Mouse (Mus musculus): ENCODE data around the gene Atp1b1. TPM values are rescaled to one million over a fixed set of nuclear protein-coding genes. Genes with fewer than 3 reads are reported as not detected.

Atp1b1 gene
- total and polyA plus RNA-seq, 2 experiments from 2014 or later, result 175 to 308 TPM

- Histone ChIP-seq H3K27me3 (ENCODE audit: control insufficient read depth, insufficient read depth, low read length) (no peaks in the 10 kb centered on the region), H3K4me3 (ENCODE audit: low read depth, low read length) (no peak overlapping the region), H3K4me2 (ENCODE audit: low read depth, low read length) (no peak overlapping the region), H3K9ac (replicated peaks; ENCODE audit: low read depth, low read length) (no peak overlapping the region), H3K27ac (ENCODE audit: low read depth) (peak overlapping the region; percentile 43; the same call in 1 of the 2 replicates), H3K36me3 (replicated peaks; ENCODE audit: control insufficient read depth, insufficient read depth, low read length) (no peaks in the 10 kb centered on the region), H3K4me1 (ENCODE audit: control insufficient read depth, insufficient read depth) (no peaks in the 10 kb centered on the region), H3K9me3 (replicated peaks; ENCODE audit: control insufficient read depth, low read length) (no peaks in the 10 kb centered on the region)
- WGBS, result 74% methylated on average over 12 of the region's 12 CpGs
- ATAC-seq (ENCODE audit: insufficient read depth, low read depth) (no peak), DNase-seq (ENCODE audit: low spot score) (no peak)
- no peak for TF ChIP-seq EP300 (IDR thresholded peaks at IDR 0.05; ENCODE audit: low read depth)
- TF ChIP-seq CTCF (IDR thresholded peaks at IDR 0.05; ENCODE audit: low read depth), result no peak
Observed at GRCm38 (mm10) chr1:164416692-164417394, 41.3 kb downstream of the Atp1b1 start.

GRCm38 (mm10) chr1:164415347-164415751 lies 42.8 kb downstream of the Atp1b1 start:
- ATAC-seq (ENCODE audit: insufficient read depth, low read depth) (no peak), DNase-seq (ENCODE audit: low spot score) (no peak)
- TF ChIP-seq CTCF (IDR thresholded peaks at IDR 0.05; ENCODE audit: low read depth) (no peak), EP300 (IDR thresholded peaks at IDR 0.05; ENCODE audit: low read depth) (no peak)
- WGBS, result 84% methylated on average over 2 of the region's 2 CpGs
- H3K4me3 ChIP-seq (ENCODE audit: low read depth, low read length), result no peak overlapping the region
- H3K4me2 ChIP-seq (ENCODE audit: low read depth, low read length), result no peak overlapping the region
- H3K27ac ChIP-seq (ENCODE audit: low read depth), result no peak overlapping the region
- no peaks in the 10 kb centered on the region for H3K36me3 ChIP-seq (replicated peaks; ENCODE audit: control insufficient read depth, insufficient read depth, low read length)
- H3K9me3 ChIP-seq (replicated peaks; ENCODE audit: control insufficient read depth, low read length), result no peaks in the 10 kb centered on the region
- no peaks in the 10 kb centered on the region for H3K27me3 ChIP-seq (ENCODE audit: control insufficient read depth, insufficient read depth, low read length)
- no peak overlapping the region for H3K9ac ChIP-seq (replicated peaks; ENCODE audit: low read depth, low read length)
- no peaks in the 10 kb centered on the region for H3K4me1 ChIP-seq (ENCODE audit: control insufficient read depth, insufficient read depth)

GRCm38 (mm10) chr1:164413608-164414007 lies 44.5 kb downstream of the Atp1b1 start:
- WGBS, result 87% methylated on average over 11 of the region's 11 CpGs
- H3K4me3 ChIP-seq (ENCODE audit: low read depth, low read length), result no peak overlapping the region
- DNase-seq (ENCODE audit: low spot score), result no peak
- no peak for ATAC-seq (ENCODE audit: insufficient read depth, low read depth)
- H3K9me3 ChIP-seq (replicated peaks; ENCODE audit: control insufficient read depth, low read length), result no peaks in the 10 kb centered on the region
- no peaks in the 10 kb centered on the region for H3K27me3 ChIP-seq (ENCODE audit: control insufficient read depth, insufficient read depth, low read length)
- no peaks in the 10 kb centered on the region for H3K4me1 ChIP-seq (ENCODE audit: control insufficient read depth, insufficient read depth)
- no peak overlapping the region for H3K27ac ChIP-seq (ENCODE audit: low read depth)
- H3K9ac ChIP-seq (replicated peaks; ENCODE audit: low read depth, low read length), result no peak overlapping the region
- TF ChIP-seq CTCF (IDR thresholded peaks at IDR 0.05; ENCODE audit: low read depth) (no peak), EP300 (IDR thresholded peaks at IDR 0.05; ENCODE audit: low read depth) (no peak)
- no peak overlapping the region for H3K4me2 ChIP-seq (ENCODE audit: low read depth, low read length)
- no peaks in the 10 kb centered on the region for H3K36me3 ChIP-seq (replicated peaks; ENCODE audit: control insufficient read depth, insufficient read depth, low read length)

- no peaks in the 10 kb centered on the region for H3K9me3 ChIP-seq (replicated peaks; ENCODE audit: control insufficient read depth, low read length)
- no peak for ATAC-seq (ENCODE audit: insufficient read depth, low read depth)
- TF ChIP-seq CTCF (IDR thresholded peaks at IDR 0.05; ENCODE audit: low read depth), result no peak
- TF ChIP-seq EP300 (IDR thresholded peaks at IDR 0.05; ENCODE audit: low read depth), result no peak
- no peaks in the 10 kb centered on the region for H3K36me3 ChIP-seq (replicated peaks; ENCODE audit: control insufficient read depth, insufficient read depth, low read length)
- H3K27ac ChIP-seq (ENCODE audit: low read depth), result no peak overlapping the region
- H3K4me1 ChIP-seq (ENCODE audit: control insufficient read depth, insufficient read depth), result no peaks in the 10 kb centered on the region
- WGBS, result 78% methylated on average over 9 of the region's 9 CpGs
- no peak overlapping the region for H3K4me2 ChIP-seq (ENCODE audit: low read depth, low read length)
- DNase-seq (ENCODE audit: low spot score), result no peak
- no peaks in the 10 kb centered on the region for H3K27me3 ChIP-seq (ENCODE audit: control insufficient read depth, insufficient read depth, low read length)
- H3K9ac ChIP-seq (replicated peaks; ENCODE audit: low read depth, low read length), result no peak overlapping the region
- H3K4me3 ChIP-seq (ENCODE audit: low read depth, low read length), result no peak overlapping the region
Observed at GRCm38 (mm10) chr1:164412906-164413305, 45.2 kb downstream of the Atp1b1 start.

- H3K4me2 ChIP-seq (ENCODE audit: low read depth, low read length), result no peak overlapping the region
- H3K27ac ChIP-seq (ENCODE audit: low read depth), result no peak overlapping the region
- WGBS, result 92% methylated on average over 7 of the region's 7 CpGs
- H3K36me3 ChIP-seq (replicated peaks; ENCODE audit: control insufficient read depth, insufficient read depth, low read length), result no peaks in the 10 kb centered on the region
- ATAC-seq (ENCODE audit: insufficient read depth, low read depth), result no peak
- no peak for DNase-seq (ENCODE audit: low spot score)
- no peak overlapping the region for H3K4me3 ChIP-seq (ENCODE audit: low read depth, low read length)
- H3K27me3 ChIP-seq (ENCODE audit: control insufficient read depth, insufficient read depth, low read length), result no peaks in the 10 kb centered on the region
- H3K4me1 ChIP-seq (ENCODE audit: control insufficient read depth, insufficient read depth), result peaks cover 3% of the 10 kb centered on the region; the same call in 1 of the 2 replicates
- no peak overlapping the region for H3K9ac ChIP-seq (replicated peaks; ENCODE audit: low read depth, low read length)
- no peaks in the 10 kb centered on the region for H3K9me3 ChIP-seq (replicated peaks; ENCODE audit: control insufficient read depth, low read length)
- TF ChIP-seq CTCF (IDR thresholded peaks at IDR 0.05; ENCODE audit: low read depth), result no peak
- no peak for TF ChIP-seq EP300 (IDR thresholded peaks at IDR 0.05; ENCODE audit: low read depth)
Observed at GRCm38 (mm10) chr1:164411306-164411705, 46.8 kb downstream of the Atp1b1 start.

GRCm38 (mm10) chr1:164408655-164409054 lies 49.5 kb downstream of the Atp1b1 start:
- Histone ChIP-seq H3K4me3 (ENCODE audit: low read depth, low read length) (no peak overlapping the region), H3K9ac (replicated peaks; ENCODE audit: low read depth, low read length) (no peak overlapping the region), H3K36me3 (replicated peaks; ENCODE audit: control insufficient read depth, insufficient read depth, low read length) (no peaks in the 10 kb centered on the region), H3K27ac (ENCODE audit: low read depth) (no peak overlapping the region), H3K9me3 (replicated peaks; ENCODE audit: control insufficient read depth, low read length) (no peaks in the 10 kb centered on the region), H3K4me1 (ENCODE audit: control insufficient read depth, insufficient read depth) (peaks cover 17% of the 10 kb centered on the region), H3K4me2 (ENCODE audit: low read depth, low read length) (no peak overlapping the region), H3K27me3 (ENCODE audit: control insufficient read depth, insufficient read depth, low read length) (no peaks in the 10 kb centered on the region)
- DNase-seq (ENCODE audit: low spot score) (no peak), ATAC-seq (ENCODE audit: insufficient read depth, low read depth) (no peak)
- 73% methylated on average over 2 of the region's 2 CpGs for WGBS
- TF ChIP-seq EP300 (IDR thresholded peaks at IDR 0.05; ENCODE audit: low read depth), result no peak
- TF ChIP-seq CTCF (IDR thresholded peaks at IDR 0.05; ENCODE audit: low read depth), result no peak
